Mouse (Mus musculus) heart, adult 2 months (tissue): ENCODE results near the gene Alg9. TPM values are rescaled to one million over a fixed set of nuclear protein-coding genes. Genes with fewer than 3 reads are reported as not detected.

ENCODE experiments used
- DNase-seq, 2 experiments: peaks; one replicate each; pipeline ENCODE4 v3.0.0; 2021
- H3K27ac ChIP-seq: fragments of 200-600 bp; 2 replicates; pipeline ENCODE4 v1.8.1; 2022
- H3K27me3 ChIP-seq: fragments of 200-500 bp; 2 replicates; pipeline ENCODE4 v1.6.1; 2012; ENCODE audit warnings: mild to moderate bottlenecking, low read length, inconsistent platforms, mixed read lengths; ENCODE audit not compliant: control insufficient read depth, insufficient read depth
- H3K36me3 ChIP-seq: fragments of 200-500 bp; 2 replicates; pipeline ENCODE4 v1.6.1; 2012; ENCODE audit warnings: low read length, inconsistent platforms; ENCODE audit not compliant: control insufficient read depth, insufficient read depth
- H3K4me1 ChIP-seq: fragments of 200-500 bp; 2 replicates; pipeline ENCODE4 v1.6.1; 2011; ENCODE audit warnings: low read length; ENCODE audit not compliant: control insufficient read depth, insufficient read depth
- H3K4me3 ChIP-seq: fragments of 200-600 bp; 2 replicates; pipeline ENCODE4 v1.8.1; 2022
- H3K79me2 ChIP-seq: fragments of 200-500 bp; replicated peaks from 2 replicates; pipeline ENCODE4 v1.6.1; 2012; ENCODE audit warnings: mild to moderate bottlenecking, inconsistent platforms, low read length, moderate library complexity, mixed read lengths; ENCODE audit not compliant: control insufficient read depth, insufficient read depth
- H3K9ac ChIP-seq: fragments of 200-500 bp; 2 replicates; pipeline ENCODE4 v1.6.1; 2012; ENCODE audit warnings: low read depth, mild to moderate bottlenecking, control low read depth, inconsistent platforms, low read length, mixed read lengths
- CTCF ChIP-seq: fragments of 200-600 bp; IDR thresholded peaks from 2 replicates; pipeline ENCODE4 v1.8.1; 2022; ENCODE audit warnings: antibody characterized with exemption, mild to moderate bottlenecking, moderate library complexity
- EP300 ChIP-seq: fragments of 200-500 bp; IDR thresholded peaks from 2 replicates; pipeline ENCODE4 v1.6.1; 2011; ENCODE audit warnings: low read depth, low read length, control low read depth; ENCODE audit not compliant: insufficient read depth
- POLR2A ChIP-seq: fragments of 200-500 bp; IDR thresholded peaks from 2 replicates; pipeline ENCODE4 v1.6.1; 2011; ENCODE audit warnings: mild to moderate bottlenecking, low read depth, low read length, control low read depth; ENCODE audit not compliant: insufficient read depth
- WGBS: fragments of 180-500 bp; shearing (Covaris S2); methylation state at CpG from one replicate; pipeline ENCODE4 v1.1.7; 2018; 5-methylcytosine and 5-hydroxymethylcytosine counted together
- intact Hi-C: fragments of 180-260 bp; cut with DNase I; formaldehyde crosslinking; loops from one replicate; pipeline ENCODE4 v1.15.1; 2025
- polyA plus RNA-seq: library from polyadenylated mRNA; depleted of rRNA; stranded (reverse); fragments of >200 nt; gene quantifications from 2 replicates; pipeline ENCODE4 v1.2.3, GENCODE M21; 2012
- total RNA-seq, 2 experiments: library from RNA; stranded (reverse); gene quantifications; 2 replicates each; pipeline ENCODE4 v1.2.3; 2021

Gene Alg9
- total and polyA plus RNA-seq, 3 experiments = 9.6 to 13.4 (median 9.9) TPM

GRCm38 (mm10) chr9:50867015-50867414 lies 92.2 kb downstream of the Alg9 start:
- Histone ChIP-seq H3K79me2 (no peaks in the 10 kb centered on the region), H3K4me3 (no peak overlapping the region), H3K27me3 (no peaks in the 10 kb centered on the region), H3K9ac (no peak overlapping the region), H3K4me1 (peaks cover 1% of the 10 kb centered on the region; the same call in 1 of the 2 replicates), H3K27ac (no peak overlapping the region), H3K36me3 (peaks cover 5% of the 10 kb centered on the region)
- TF ChIP-seq POLR2A (no peak), CTCF (no peak), EP300 (no peak)
- WGBS = 92% methylated on average over 6 of the region's 6 CpGs
- intact Hi-C loops = loop anchor here (5.0 kb wide), 1 partner anchor 35 kb away; no protein-coding TSS in a partner anchor
- no peak for DNase-seq

GRCm38 (mm10) chr9:50868182-50868581 lies 93.4 kb downstream of the Alg9 start:
- peaks cover 5% of the 10 kb centered on the region for H3K36me3 ChIP-seq
- 77% methylated on average over 2 of the region's 2 CpGs for WGBS
- intact Hi-C loops = loop anchor here (5.0 kb wide), 1 partner anchor 34 kb away; no protein-coding TSS in a partner anchor

GRCm38 (mm10) chr9:50873210-50873609 lies 98.4 kb downstream of the Alg9 start:
- 90% methylated on average over 9 of the region's 9 CpGs for WGBS

More at GRCm38 (mm10) chr9:50868182-50868581, 93.4 kb downstream of the Alg9 start:
- H3K79me2 ChIP-seq = no peaks in the 10 kb centered on the region
- no peak for DNase-seq
- no peak overlapping the region for H3K27ac ChIP-seq
- TF ChIP-seq POLR2A (no peak), CTCF (no peak), EP300 (no peak)
- peaks cover 1% of the 10 kb centered on the region; the same call in 1 of the 2 replicates for H3K4me1 ChIP-seq
- no peak overlapping the region for H3K9ac ChIP-seq
- H3K4me3 ChIP-seq = no peak overlapping the region
- no peaks in the 10 kb centered on the region for H3K27me3 ChIP-seq

GRCm38 (mm10) chr9:50874031-50874430 lies 99.2 kb downstream of the Alg9 start:
- TF ChIP-seq CTCF (no peak), EP300 (no peak), POLR2A (no peak)
- H3K27ac ChIP-seq = no peak overlapping the region
- H3K9ac ChIP-seq = no peak overlapping the region
- H3K36me3 ChIP-seq = no peaks in the 10 kb centered on the region; the same call in 1 of the 2 replicates
- DNase-seq = no peak
- intact Hi-C loops = no loop called here
- no peaks in the 10 kb centered on the region for H3K79me2 ChIP-seq
- H3K4me3 ChIP-seq = no peak overlapping the region
- 70% methylated on average over 6 of the region's 6 CpGs for WGBS
- no peaks in the 10 kb centered on the region for H3K27me3 ChIP-seq
- no peaks in the 10 kb centered on the region for H3K4me1 ChIP-seq

More at GRCm38 (mm10) chr9:50873210-50873609, 98.4 kb downstream of the Alg9 start:
- no peak overlapping the region for H3K9ac ChIP-seq
- no peaks in the 10 kb centered on the region for H3K79me2 ChIP-seq
- no peak overlapping the region for H3K4me3 ChIP-seq
- H3K27ac ChIP-seq = no peak overlapping the region
- H3K4me1 ChIP-seq = no peaks in the 10 kb centered on the region
- intact Hi-C loops = no loop called here
- TF ChIP-seq CTCF (no peak), POLR2A (no peak), EP300 (no peak)
- no peaks in the 10 kb centered on the region; the same call in 1 of the 2 replicates for H3K36me3 ChIP-seq
- no peak for DNase-seq
- no peaks in the 10 kb centered on the region for H3K27me3 ChIP-seq

- no peaks in the 10 kb centered on the region for H3K36me3 ChIP-seq
- TF ChIP-seq CTCF = no peak
- no peak for TF ChIP-seq EP300
- no peak for TF ChIP-seq POLR2A
- 87% methylated on average over 4 of the region's 4 CpGs for WGBS
- intact Hi-C loops = no loop called here
- H3K4me3 ChIP-seq = no peak overlapping the region
- H3K9ac ChIP-seq = no peak overlapping the region
- no peak overlapping the region for H3K27ac ChIP-seq
- no peaks in the 10 kb centered on the region for H3K4me1 ChIP-seq
- no peak for DNase-seq
- H3K27me3 ChIP-seq = no peaks in the 10 kb centered on the region
- H3K79me2 ChIP-seq = no peaks in the 10 kb centered on the region
Measured at GRCm38 (mm10) chr9:50875470-50875869, 100.7 kb downstream of the Alg9 start.

GRCm38 (mm10) chr9:50876287-50876686 lies 101.5 kb downstream of the Alg9 start:
- no peaks in the 10 kb centered on the region for H3K36me3 ChIP-seq

More at GRCm38 (mm10) chr9:50876287-50876686, 101.5 kb downstream of the Alg9 start:
- 95% methylated on average over 3 of the region's 3 CpGs for WGBS
- Histone ChIP-seq H3K27ac (no peak overlapping the region), H3K4me1 (no peaks in the 10 kb centered on the region), H3K79me2 (no peaks in the 10 kb centered on the region), H3K9ac (no peak overlapping the region), H3K4me3 (no peak overlapping the region), H3K27me3 (no peaks in the 10 kb centered on the region)
- intact Hi-C loops = no loop called here
- no peak for TF ChIP-seq EP300
- TF ChIP-seq POLR2A = no peak
- no peak for TF ChIP-seq CTCF
- DNase-seq = no peak
